Mouse (Mus musculus): ENCODE measurements around the gene Tubb4a. TPM values are rescaled to one million over a fixed set of nuclear protein-coding genes. Genes with fewer than 3 reads are reported as not detected.

Gene Tubb4a
- polyA plus RNA-seq, 1 experiment = 5.8 TPM

DNA sequence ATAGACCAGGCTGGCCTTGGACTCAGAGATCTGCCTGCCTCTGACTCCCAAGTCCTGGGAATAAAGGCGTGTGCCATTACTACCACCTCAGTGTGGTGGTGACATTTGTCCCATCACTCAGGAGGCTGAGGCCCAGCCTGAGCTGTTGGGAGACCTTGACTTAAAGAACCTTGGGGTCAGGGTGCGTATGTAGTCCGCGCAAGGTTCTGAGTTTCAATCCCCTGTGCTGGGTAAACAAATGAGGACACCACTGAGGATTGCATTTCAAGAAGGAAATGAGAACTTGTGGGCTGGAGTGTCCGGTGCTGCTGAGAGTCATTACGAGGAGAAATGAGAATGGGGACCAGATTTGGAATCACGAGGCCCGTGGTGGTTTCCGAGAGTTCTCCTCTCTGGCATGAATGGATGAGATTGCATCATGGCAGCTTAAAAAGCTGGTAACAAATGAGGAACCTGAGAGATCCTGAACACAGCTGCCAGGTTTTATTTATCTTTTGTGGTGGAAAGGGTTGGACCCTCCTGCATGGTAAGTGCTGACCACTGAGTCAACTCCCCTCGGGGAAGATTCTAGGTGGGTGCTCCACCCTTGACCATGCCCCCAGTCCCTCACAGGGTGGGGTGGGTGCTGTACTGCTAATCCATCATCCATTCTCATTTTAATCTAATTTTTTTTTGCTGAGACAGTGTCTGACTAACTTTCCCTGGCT, 25.3 kb upstream of the Tubb4a start:
- Histone ChIP-seq H3K9ac (ENCODE audit: low read depth, poor library complexity, severe bottlenecking) (no peak overlapping the region), H3K9me3 (replicated peaks; ENCODE audit: control insufficient read depth, insufficient read depth, low read length, poor library complexity, severe bottlenecking) (no peaks in the 10 kb centered on the region), H3K27ac (ENCODE audit: insufficient read depth, low read length) (no peak overlapping the region), H3K27me3 (ENCODE audit: control insufficient read depth, insufficient read depth, low read length, poor library complexity, severe bottlenecking) (no peaks in the 10 kb centered on the region), H3K36me3 (ENCODE audit: control insufficient read depth, insufficient read depth, low read length, poor library complexity, severe bottlenecking) (no peaks in the 10 kb centered on the region), H3K4me1 (ENCODE audit: control insufficient read depth, insufficient read depth, low read length) (no peaks in the 10 kb centered on the region), H3K4me3 (ENCODE audit: low read depth, low read length) (no peak overlapping the region)
- TF ChIP-seq EP300 (IDR thresholded peaks at IDR 0.05; ENCODE audit: insufficient read depth, low read depth, low read length) (no peak), CTCF (IDR thresholded peaks at IDR 0.05; ENCODE audit: low read depth, low read length) (no peak), POLR2A (IDR thresholded peaks at IDR 0.05; ENCODE audit: insufficient read depth, low read length) (no peak)

GRCm38 (mm10) chr17:57110005-57110404, 22.4 kb upstream of the Tubb4a start:
- no peaks in the 10 kb centered on the region for H3K4me1 ChIP-seq (ENCODE audit: control insufficient read depth, insufficient read depth, low read length)
- H3K36me3 ChIP-seq (ENCODE audit: control insufficient read depth, insufficient read depth, low read length, poor library complexity, severe bottlenecking) = no peaks in the 10 kb centered on the region
- no peak overlapping the region for H3K9ac ChIP-seq (ENCODE audit: low read depth, poor library complexity, severe bottlenecking)
- peaks cover 4% of the 10 kb centered on the region; the same call in 1 of the 2 replicates for H3K27me3 ChIP-seq (ENCODE audit: control insufficient read depth, insufficient read depth, low read length, poor library complexity, severe bottlenecking)
- H3K4me3 ChIP-seq (ENCODE audit: low read depth, low read length) = no peak overlapping the region
- no peak overlapping the region for H3K27ac ChIP-seq (ENCODE audit: insufficient read depth, low read length)
- TF ChIP-seq CTCF (IDR thresholded peaks at IDR 0.05; ENCODE audit: low read depth, low read length) (no peak), POLR2A (IDR thresholded peaks at IDR 0.05; ENCODE audit: insufficient read depth, low read length) (no peak), EP300 (IDR thresholded peaks at IDR 0.05; ENCODE audit: insufficient read depth, low read depth, low read length) (no peak)
- no peaks in the 10 kb centered on the region for H3K9me3 ChIP-seq (replicated peaks; ENCODE audit: control insufficient read depth, insufficient read depth, low read length, poor library complexity, severe bottlenecking)

GRCm38 (mm10) chr17:57108666-57109171, 21.1 kb upstream of the Tubb4a start:
- Histone ChIP-seq H3K36me3 (ENCODE audit: control insufficient read depth, insufficient read depth, low read length, poor library complexity, severe bottlenecking) (no peaks in the 10 kb centered on the region), H3K9me3 (replicated peaks; ENCODE audit: control insufficient read depth, insufficient read depth, low read length, poor library complexity, severe bottlenecking) (no peaks in the 10 kb centered on the region), H3K9ac (ENCODE audit: low read depth, poor library complexity, severe bottlenecking) (no peak overlapping the region), H3K27ac (ENCODE audit: insufficient read depth, low read length) (no peak overlapping the region), H3K4me1 (ENCODE audit: control insufficient read depth, insufficient read depth, low read length) (no peaks in the 10 kb centered on the region), H3K4me3 (ENCODE audit: low read depth, low read length) (no peak overlapping the region), H3K27me3 (ENCODE audit: control insufficient read depth, insufficient read depth, low read length, poor library complexity, severe bottlenecking) (peaks cover 4% of the 10 kb centered on the region; the same call in 1 of the 2 replicates)
- TF ChIP-seq EP300 (IDR thresholded peaks at IDR 0.05; ENCODE audit: insufficient read depth, low read depth, low read length) = no peak
- TF ChIP-seq POLR2A (IDR thresholded peaks at IDR 0.05; ENCODE audit: insufficient read depth, low read length) = no peak
- no peak for TF ChIP-seq CTCF (IDR thresholded peaks at IDR 0.05; ENCODE audit: low read depth, low read length)

- H3K27ac ChIP-seq (ENCODE audit: insufficient read depth, low read length) = no peak overlapping the region
- H3K4me1 ChIP-seq (ENCODE audit: control insufficient read depth, insufficient read depth, low read length) = no peaks in the 10 kb centered on the region
- H3K27me3 ChIP-seq (ENCODE audit: control insufficient read depth, insufficient read depth, low read length, poor library complexity, severe bottlenecking) = peaks cover 4% of the 10 kb centered on the region; the same call in 1 of the 2 replicates
- no peaks in the 10 kb centered on the region for H3K9me3 ChIP-seq (replicated peaks; ENCODE audit: control insufficient read depth, insufficient read depth, low read length, poor library complexity, severe bottlenecking)
- no peak overlapping the region for H3K9ac ChIP-seq (ENCODE audit: low read depth, poor library complexity, severe bottlenecking)
- no peaks in the 10 kb centered on the region for H3K36me3 ChIP-seq (ENCODE audit: control insufficient read depth, insufficient read depth, low read length, poor library complexity, severe bottlenecking)
- no peak overlapping the region for H3K4me3 ChIP-seq (ENCODE audit: low read depth, low read length)
- no peak for TF ChIP-seq POLR2A (IDR thresholded peaks at IDR 0.05; ENCODE audit: insufficient read depth, low read length)
- no peak for TF ChIP-seq EP300 (IDR thresholded peaks at IDR 0.05; ENCODE audit: insufficient read depth, low read depth, low read length)
- no peak for TF ChIP-seq CTCF (IDR thresholded peaks at IDR 0.05; ENCODE audit: low read depth, low read length)
These were observed 20.6 kb upstream of the Tubb4a start for GRCm38 (mm10) chr17:57108040-57108665.

- TF ChIP-seq POLR2A (IDR thresholded peaks at IDR 0.05; ENCODE audit: insufficient read depth, low read length) (no peak), EP300 (IDR thresholded peaks at IDR 0.05; ENCODE audit: insufficient read depth, low read depth, low read length) (no peak), CTCF (IDR thresholded peaks at IDR 0.05; ENCODE audit: low read depth, low read length) (no peak)
- Histone ChIP-seq H3K36me3 (ENCODE audit: control insufficient read depth, insufficient read depth, low read length, poor library complexity, severe bottlenecking) (no peaks in the 10 kb centered on the region), H3K27me3 (ENCODE audit: control insufficient read depth, insufficient read depth, low read length, poor library complexity, severe bottlenecking) (peaks cover 4% of the 10 kb centered on the region; the same call in 1 of the 2 replicates), H3K4me3 (ENCODE audit: low read depth, low read length) (no peak overlapping the region), H3K9ac (ENCODE audit: low read depth, poor library complexity, severe bottlenecking) (no peak overlapping the region), H3K27ac (ENCODE audit: insufficient read depth, low read length) (no peak overlapping the region), H3K9me3 (replicated peaks; ENCODE audit: control insufficient read depth, insufficient read depth, low read length, poor library complexity, severe bottlenecking) (no peaks in the 10 kb centered on the region), H3K4me1 (ENCODE audit: control insufficient read depth, insufficient read depth, low read length) (no peaks in the 10 kb centered on the region)
These were observed 19.5 kb upstream of the Tubb4a start for GRCm38 (mm10) chr17:57107064-57107463.

DNA sequence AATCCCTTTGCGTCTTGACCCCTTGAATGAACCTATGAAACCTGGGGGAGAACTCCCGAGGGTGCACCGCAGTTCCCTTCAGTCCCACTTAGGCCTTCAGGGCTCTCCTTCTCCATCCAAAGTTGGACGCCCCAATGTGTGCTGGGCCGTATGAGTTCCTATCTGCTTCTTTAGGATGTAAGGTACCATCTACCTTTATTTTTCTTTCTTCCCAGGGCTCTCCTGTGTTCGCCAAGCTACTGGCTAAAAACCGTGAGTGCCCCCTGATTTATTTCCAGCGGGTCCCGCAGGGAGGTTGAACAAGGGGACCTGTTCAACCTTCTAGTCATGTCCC, 18.4 kb upstream of the Tubb4a start:
- Histone ChIP-seq H3K9ac (ENCODE audit: low read depth, poor library complexity, severe bottlenecking) (peak overlapping the region; percentile 48; the same call in 1 of the 2 replicates), H3K4me3 (ENCODE audit: low read depth, low read length) (peak overlapping the region; percentile 85), H3K27me3 (ENCODE audit: control insufficient read depth, insufficient read depth, low read length, poor library complexity, severe bottlenecking) (peaks cover 4% of the 10 kb centered on the region; the same call in 1 of the 2 replicates), H3K27ac (ENCODE audit: insufficient read depth, low read length) (no peak overlapping the region), H3K36me3 (ENCODE audit: control insufficient read depth, insufficient read depth, low read length, poor library complexity, severe bottlenecking) (no peaks in the 10 kb centered on the region), H3K4me1 (ENCODE audit: control insufficient read depth, insufficient read depth, low read length) (no peaks in the 10 kb centered on the region), H3K9me3 (replicated peaks; ENCODE audit: control insufficient read depth, insufficient read depth, low read length, poor library complexity, severe bottlenecking) (no peaks in the 10 kb centered on the region)
- TF ChIP-seq POLR2A (IDR thresholded peaks at IDR 0.05; ENCODE audit: insufficient read depth, low read length) (no peak), CTCF (IDR thresholded peaks at IDR 0.05; ENCODE audit: low read depth, low read length) (no peak), EP300 (IDR thresholded peaks at IDR 0.05; ENCODE audit: insufficient read depth, low read depth, low read length) (no peak)

Data from ES-Bruce4 (cell line).